8 mouse cellular contexts compared by ENCODE assay signal in the genomic region with DNA sequence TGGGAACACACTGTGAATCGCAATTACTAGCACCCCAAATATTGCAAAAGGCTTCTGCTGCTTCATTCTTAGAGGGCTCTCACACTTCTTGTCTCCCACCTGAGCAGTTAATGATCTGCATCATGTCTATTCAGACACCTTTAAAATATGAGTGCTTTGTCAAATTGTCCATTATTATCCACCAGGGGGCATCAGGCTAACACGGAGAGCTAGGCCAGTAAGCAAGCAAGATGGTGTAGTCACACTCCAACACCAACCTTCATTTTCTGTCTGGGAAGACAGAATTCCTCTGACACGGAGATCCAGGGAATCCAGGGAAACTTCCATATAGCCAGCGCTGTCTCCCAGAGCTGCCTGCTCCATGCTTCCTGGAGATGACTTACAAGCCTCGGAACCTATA.
DNase-seq lines count a peak whose midpoint lies in the region; TF ChIP-seq lines count a peak whose summit lies in the region.

No protein-coding gene starts in this region.

- no peaks in the 10 kb centered on the region for H3K27me3 ChIP-seq in thymus, adult 2 months (ENCODE audit: control insufficient read depth, insufficient read depth, low read length)

- peaks cover 61% of the 10 kb centered on the region for H3K36me3 ChIP-seq in thymus, adult 2 months (ENCODE audit: control insufficient read depth, insufficient read depth, low read length)

- no peak overlapping the region for H3K4me3 ChIP-seq in thymus, adult 2 months (ENCODE audit: control insufficient read depth, insufficient read depth, low read length)

- DNase-seq in heart, adult 8-10 months (ENCODE audit: low spot score), result peak; percentile 24
- DNase-seq in heart, postnatal 25 days (ENCODE audit: low spot score), result no peak
- peak; percentile 3 for DNase-seq in thymus, postnatal 25 days
- no peak for DNase-seq in thymus, adult 18-20 months
- DNase-seq in embryo, embryonic 11 days, result peak; percentile 40
- peak; percentile 18 for DNase-seq in retina, adult 2 months (ENCODE audit: low read depth, low spot score)
- no peak for DNase-seq in frontal cortex, postnatal 14 days (ENCODE audit: low spot score in 2 of 2)
- DNase-seq in thymus, adult 2 months, result no peak

- H3K4me1 ChIP-seq in thymus, adult 2 months (replicated peaks; ENCODE audit: control insufficient read depth, insufficient read depth, low read length), result no peaks in the 10 kb centered on the region

- WGBS in thymus, adult 2 months, result 78% methylated on average over 5 of the region's 5 CpGs

- TF ChIP-seq CTCF in thymus, adult 2 months (IDR thresholded peaks at IDR 0.05; ENCODE audit: borderline replicate concordance, control insufficient read depth, extremely low read depth, insufficient read depth, low read length, poor library complexity), result no peak

- H3K27ac ChIP-seq in thymus, adult 2 months (ENCODE audit: control insufficient read depth, insufficient read depth, low read length), result no peak overlapping the region

- intact Hi-C loops in heart, postnatal 25 days (cut with DNase I), result loop anchor here (5.0 kb wide), 1 partner anchor 90 kb away; no protein-coding TSS in a partner anchor

- TF ChIP-seq POLR2A in thymus, adult 2 months (IDR thresholded peaks at IDR 0.05; ENCODE audit: control insufficient read depth, extremely low read depth, insufficient read depth, low read length, poor library complexity), result no peak

Comparison
In these comparisons a context has a peak if more than half of its experiments do, and no peak if none do; other contexts are left out.
1. DNase-seq: peak in heart, adult 8-10 months (single experiment), thymus, postnatal 25 days (single experiment), embryo, embryonic 11 days (single experiment) and retina, adult 2 months (single experiment); none in heart, postnatal 25 days (single experiment), thymus, adult 18-20 months (0 of 2), frontal cortex, postnatal 14 days (0 of 2) and thymus, adult 2 months (single experiment).